Mouse (Mus musculus): Measurements from ENCODE around the gene Efna3.
A peak's percentile ranks its signal among the peaks of the same experiment; 100 is the strongest.

Gene Efna3

GRCm38 (mm10) chr3:89284261-89284660, 38.5 kb downstream of the Efna3 start:
- DNase-seq (ENCODE audit: low read depth) = no peak

GRCm38 (mm10) chr3:89282291-89282643, 40.5 kb downstream of the Efna3 start:
- no peak for DNase-seq (ENCODE audit: low read depth)

- peak; percentile 80 for DNase-seq (ENCODE audit: low read depth)
These were observed 41.0 kb downstream of the Efna3 start for GRCm38 (mm10) chr3:89281579-89282290.

- DNase-seq (ENCODE audit: low read depth) = no peak
These were observed 41.9 kb downstream of the Efna3 start, which contains the start of gene Efna1 for GRCm38 (mm10) chr3:89280606-89281511. TSS of gene Efna1 (minus strand) at chr3:89281142.

GRCm38 (mm10) chr3:89280050-89280605, 42.6 kb downstream of the Efna3 start:
- no peak for DNase-seq (ENCODE audit: low read depth)

- no peak for DNase-seq (ENCODE audit: low read depth)
These were observed 43.4 kb downstream of the Efna3 start for GRCm38 (mm10) chr3:89279153-89279890.

GRCm38 (mm10) chr3:89278643-89279042, 44.1 kb downstream of the Efna3 start:
- no peak for DNase-seq (ENCODE audit: low read depth)

GRCm38 (mm10) chr3:89278107-89278506, 44.7 kb downstream of the Efna3 start:
- DNase-seq (ENCODE audit: low read depth) = no peak

GRCm38 (mm10) chr3:89277281-89278021, 45.3 kb downstream of the Efna3 start:
- no peak for DNase-seq (ENCODE audit: low read depth)

GRCm38 (mm10) chr3:89276061-89276460, 46.7 kb downstream of the Efna3 start:
- DNase-seq (ENCODE audit: low read depth) = no peak

GRCm38 (mm10) chr3:89271760-89272159, 51.0 kb downstream of the Efna3 start:
- DNase-seq (ENCODE audit: low read depth) = no peak

- DNase-seq (ENCODE audit: low read depth) = no peak
These were observed 51.9 kb downstream of the Efna3 start for GRCm38 (mm10) chr3:89270891-89271290.

- peak; percentile 76 for DNase-seq (ENCODE audit: low read depth)
These were observed 52.6 kb downstream of the Efna3 start, which contains the start of gene Slc50a1 for GRCm38 (mm10) chr3:89270051-89270755. TSS of gene Slc50a1 (minus strand) at chr3:89270570.

GRCm38 (mm10) chr3:89268916-89269315, 53.8 kb downstream of the Efna3 start:
- DNase-seq (ENCODE audit: low read depth) = no peak

GRCm38 (mm10) chr3:89266439-89266893, 56.3 kb downstream of the Efna3 start:
- DNase-seq (ENCODE audit: low read depth) = peak; percentile 88
